Mouse (Mus musculus): Measurements from ENCODE around the gene Piezo1. TPM values are rescaled to one million over a fixed set of nuclear protein-coding genes. Genes with fewer than 3 reads are reported as not detected.
A peak's percentile ranks its signal among the peaks of the same experiment; 100 is the strongest.

Piezo1 gene
- total RNA-seq, 2 experiments from 2014 or later: 12.3 to 14.0 TPM

DNA sequence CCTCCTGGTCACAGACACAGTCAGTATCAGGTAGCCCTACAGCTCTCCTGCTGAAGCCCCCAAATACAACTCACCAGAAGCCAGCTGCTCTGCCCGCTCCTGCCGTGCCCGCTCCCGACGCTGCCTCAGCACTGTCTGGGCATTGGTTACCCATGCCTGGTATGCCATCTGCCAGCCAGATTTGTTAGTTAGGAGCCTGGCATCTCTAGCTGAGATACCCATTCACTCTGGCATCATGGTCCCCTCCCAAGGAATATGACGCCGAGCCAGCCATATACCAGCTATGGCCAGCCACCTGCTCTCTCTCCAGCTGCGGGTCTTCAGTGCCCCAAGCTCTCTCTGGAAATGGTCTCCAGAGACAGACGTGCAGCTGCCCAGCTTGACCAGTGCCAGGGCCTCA lies 62.7 kb downstream of the Piezo1 start:
- no peak for DNase-seq

DNA sequence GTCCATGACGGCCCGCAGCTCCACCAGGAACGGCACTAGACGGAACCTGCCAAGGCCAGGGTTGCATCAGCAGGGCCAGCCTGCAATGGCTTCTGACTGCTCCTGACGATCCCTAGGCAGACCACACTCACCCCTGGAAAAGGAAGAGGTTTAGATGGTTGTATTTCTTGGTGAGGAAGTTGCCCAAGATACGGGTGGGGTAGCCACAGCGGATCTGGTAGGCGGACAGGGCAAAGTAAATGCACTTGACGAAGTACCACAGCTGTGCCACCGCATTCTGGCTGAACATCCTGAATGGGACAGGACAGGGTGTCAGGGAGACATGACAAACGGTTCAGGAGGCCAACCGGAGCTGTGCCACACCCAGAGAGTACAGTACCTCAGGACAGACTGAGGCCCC lies 66.3 kb downstream of the Piezo1 start:
- no peak for DNase-seq

DNA sequence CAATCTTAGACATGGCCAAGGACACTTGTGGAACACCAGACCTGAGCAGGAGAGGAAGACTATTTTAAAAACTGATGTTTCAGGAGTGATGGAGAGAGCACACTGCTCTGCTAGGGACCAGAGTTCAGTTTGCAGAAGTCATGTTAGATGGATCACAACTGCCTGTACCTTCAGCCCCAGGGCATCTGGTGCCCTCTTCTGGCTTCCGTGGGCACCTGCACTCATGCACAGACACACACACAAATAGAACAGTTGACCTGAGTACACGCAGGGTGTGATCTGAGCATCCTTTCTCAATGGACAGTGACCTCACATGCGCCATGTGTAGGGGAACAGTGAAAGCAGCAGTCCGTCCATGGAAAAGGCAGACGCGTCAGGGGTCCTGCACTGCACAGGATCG lies 67.3 kb downstream of the Piezo1 start:
- no peak for DNase-seq

DNA sequence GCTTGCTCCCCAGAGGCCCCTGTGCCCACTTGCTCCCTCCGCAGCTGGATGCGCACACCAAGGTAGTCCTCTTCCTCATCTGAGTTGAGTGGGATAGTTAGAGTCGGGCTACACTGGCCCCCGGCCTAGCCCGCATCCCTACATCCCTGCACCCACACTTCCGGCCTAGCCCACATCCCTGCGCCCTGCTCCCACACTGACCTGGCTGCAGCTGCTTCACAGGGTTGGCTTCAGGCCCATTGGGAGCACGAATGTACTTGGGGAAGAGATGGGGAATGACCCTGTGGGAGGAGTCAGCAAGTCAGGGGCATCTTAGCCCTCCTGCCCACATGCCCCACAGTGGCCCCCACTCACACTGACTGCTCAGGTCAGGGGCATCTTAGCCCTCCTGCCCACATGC lies 68.7 kb downstream of the Piezo1 start:
- no peak for DNase-seq

DNA sequence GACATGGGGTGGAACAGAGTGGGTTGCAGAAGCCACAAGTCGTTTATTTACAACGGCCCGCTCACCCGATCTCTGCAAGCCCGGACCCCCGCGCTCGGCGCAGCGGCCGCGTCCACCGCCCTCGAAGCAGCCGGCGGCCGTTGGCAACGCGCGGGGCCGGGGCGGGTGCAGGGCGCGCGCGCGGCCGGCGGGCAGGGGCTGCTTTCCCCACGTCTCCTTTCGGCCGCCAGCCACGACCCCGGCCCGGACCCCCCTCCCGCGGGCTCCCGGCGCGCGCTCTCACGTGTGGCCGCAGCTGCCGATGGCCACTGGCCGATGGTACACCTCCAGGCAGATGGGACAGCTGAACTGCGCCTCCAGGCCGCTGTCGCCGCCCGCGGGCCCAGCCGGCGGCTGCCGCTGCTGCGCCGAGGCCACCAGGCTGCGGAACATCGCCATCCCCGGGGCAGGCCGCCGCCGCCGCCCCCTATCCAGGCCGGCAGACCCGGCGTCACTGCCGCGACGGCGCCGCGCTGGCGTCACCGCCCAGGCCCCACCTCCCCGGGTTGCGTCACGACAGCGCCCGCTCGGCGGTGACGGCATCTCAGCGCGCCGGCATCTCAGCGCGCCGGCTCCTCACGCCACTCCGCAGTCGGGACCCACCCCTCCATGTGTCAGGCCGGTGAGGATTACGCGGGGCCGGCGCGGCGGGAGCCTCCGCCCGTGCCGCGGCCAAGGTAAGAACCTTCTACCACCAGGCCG lies 75.4 kb downstream of the Piezo1 start, which contains the start of the genes Rnf166 and Ctu2:
Rnf166 (minus strand) TSS at position 485 of the 741 bp plus-strand sequence.
Ctu2 (plus strand) TSS at position 564 of the 741 bp plus-strand sequence.
- peak; percentile 93 for DNase-seq

DNA sequence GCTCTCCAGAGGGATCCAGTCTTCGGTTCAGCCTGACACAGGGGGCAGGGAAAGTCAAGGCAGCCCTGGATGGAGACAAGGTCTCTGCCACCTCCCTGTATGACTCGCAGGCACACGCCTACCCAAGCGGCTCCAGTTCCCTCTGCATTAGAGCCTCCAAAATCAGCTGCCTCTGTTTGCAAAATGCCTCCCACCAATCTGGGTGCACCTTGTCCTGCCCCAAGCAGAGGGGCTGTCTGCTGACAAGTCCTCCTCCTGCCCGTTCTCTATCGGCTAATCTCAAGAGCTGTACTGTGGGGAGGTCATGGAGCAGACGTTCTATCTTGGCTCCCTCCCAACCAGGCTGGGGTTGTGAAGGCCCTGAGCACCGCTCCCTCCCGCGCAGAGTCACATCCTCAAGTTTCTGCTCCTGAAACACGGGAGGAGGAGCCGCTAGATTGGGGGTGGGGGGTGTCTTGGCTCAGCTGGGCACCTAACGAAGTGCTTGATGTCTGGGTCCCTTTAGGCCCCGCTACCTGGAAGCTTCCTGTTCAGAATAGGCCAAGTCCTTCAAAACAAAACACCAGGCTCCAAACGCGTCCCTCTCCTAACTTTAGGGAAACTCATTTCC lies 76.1 kb downstream of the Piezo1 start:
- DNase-seq: peak; percentile 25

DNA sequence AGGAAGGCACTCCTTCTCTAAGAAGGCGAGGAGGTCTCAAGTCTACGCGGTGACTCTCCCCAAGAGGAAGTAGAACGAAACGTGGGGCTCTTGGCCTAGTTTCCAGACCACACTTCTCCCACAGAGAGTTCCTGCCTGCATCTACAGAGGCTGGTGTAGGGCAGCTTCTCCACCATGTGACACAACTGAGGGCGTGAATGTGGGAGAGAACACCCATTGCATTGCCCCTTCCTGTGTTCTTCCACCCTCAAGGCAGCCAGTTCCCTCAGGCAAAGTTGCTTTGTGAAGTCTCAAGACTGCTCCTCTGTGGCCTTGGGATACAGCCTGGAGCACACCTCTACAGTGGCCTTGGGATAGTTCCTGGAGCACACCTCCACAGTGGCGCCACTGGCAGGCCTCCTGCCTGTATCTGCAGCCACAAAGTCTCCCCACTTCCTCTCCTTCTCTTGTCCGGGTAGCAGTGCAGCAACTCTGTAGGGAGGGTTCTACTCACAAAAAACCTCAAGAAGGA lies 77.2 kb downstream of the Piezo1 start:
- no peak for DNase-seq

DNA sequence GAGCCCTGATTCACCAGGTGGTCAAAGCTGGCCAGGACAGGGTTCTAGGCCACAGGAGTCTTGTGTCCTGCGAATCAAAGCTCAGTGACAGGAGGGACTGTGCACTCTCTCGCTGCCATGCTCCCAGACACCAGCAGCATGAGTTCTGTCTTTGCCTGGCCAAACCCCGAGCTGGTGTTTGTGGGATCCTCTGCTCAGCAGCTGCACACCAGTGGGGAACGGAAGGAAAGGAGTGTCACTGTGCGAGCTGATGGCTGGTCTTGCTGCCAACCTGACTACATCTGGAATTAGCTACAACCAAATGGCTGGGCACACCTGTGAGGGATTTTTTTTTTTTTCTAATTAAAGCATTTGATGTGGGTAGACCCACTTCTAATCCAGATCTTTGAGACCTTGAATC lies 80.4 kb downstream of the Piezo1 start:
- no peak for DNase-seq

DNA sequence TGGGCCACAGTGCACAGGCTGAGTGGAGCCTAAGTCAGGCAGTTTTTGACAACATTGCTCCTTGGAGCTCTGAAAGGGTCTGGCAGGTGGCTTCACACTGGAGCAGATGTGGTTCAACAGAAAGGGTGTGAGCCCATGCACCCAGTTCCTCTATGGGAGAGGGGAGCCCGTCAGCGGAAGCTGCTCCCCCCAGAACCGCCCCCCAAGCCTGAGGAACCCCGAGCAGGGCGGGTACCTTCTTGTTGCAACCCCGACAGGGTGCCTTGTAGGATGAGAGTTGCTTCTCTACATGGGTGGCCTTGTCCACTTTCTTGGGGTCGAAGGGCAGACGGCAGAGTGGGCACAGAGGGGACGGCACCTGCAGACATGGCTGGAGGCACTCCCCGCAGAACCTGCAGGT lies 81.2 kb downstream of the Piezo1 start:
- DNase-seq: no peak

DNA sequence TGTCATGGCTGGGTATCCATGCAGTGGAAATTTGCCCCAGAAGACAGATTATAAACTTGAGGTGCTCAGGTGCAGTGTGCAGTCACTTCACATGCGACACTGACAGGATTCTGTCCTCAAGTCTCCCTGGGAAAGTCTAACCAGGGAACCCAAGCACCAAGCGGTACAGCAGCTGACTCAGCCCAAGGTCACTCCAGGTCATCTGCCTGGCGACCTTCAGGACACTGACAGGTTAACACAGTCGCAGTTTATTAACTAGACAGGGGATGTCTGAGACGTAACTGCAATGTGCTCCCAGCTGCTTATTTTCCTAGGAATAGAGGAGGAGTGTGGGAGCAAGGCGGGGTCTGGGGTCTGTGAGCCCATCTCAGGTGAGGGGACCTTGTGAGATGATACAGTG lies 81.7 kb downstream of the Piezo1 start:
- DNase-seq: no peak

DNA sequence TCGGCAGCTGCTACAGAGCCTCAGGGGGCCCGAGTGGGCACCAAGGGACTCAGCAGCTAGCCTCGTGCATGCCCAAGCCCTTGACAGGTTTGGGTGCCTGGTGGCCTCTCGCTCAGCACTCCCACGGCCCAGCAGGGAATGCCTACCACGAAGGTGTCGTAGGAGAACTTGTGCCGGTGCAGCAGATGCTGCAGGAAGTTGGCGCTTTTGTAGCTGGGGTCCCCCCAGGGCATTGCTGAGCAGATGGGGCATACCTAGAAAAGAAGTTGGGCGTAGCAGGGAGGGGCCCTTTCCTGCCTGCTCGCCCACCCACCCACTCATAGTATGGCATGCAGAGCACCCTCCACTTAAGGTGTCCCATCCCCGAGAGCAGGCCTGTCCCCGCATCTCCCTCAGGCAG lies 83.3 kb downstream of the Piezo1 start:
- no peak for DNase-seq

DNA sequence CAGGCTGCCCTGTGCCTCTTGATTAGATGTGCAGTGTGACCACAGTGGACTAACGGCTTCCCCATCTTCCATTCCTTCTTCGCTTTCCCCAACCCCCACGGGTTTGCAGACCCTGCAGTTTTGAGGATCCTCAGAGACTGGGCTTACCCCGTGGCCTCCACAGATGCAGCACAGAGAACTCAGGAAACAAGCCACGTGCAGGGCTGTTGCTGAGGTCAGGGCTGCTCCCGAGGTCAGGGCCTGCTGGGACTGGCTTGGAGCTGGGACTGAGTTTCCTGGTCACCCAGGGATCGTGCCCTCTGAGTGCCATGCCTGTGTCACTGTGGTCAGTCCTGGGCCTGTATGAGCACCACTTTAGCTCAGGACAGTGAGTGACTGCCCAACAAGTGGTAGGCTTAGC lies 86.1 kb downstream of the Piezo1 start:
- no peak for DNase-seq

DNA sequence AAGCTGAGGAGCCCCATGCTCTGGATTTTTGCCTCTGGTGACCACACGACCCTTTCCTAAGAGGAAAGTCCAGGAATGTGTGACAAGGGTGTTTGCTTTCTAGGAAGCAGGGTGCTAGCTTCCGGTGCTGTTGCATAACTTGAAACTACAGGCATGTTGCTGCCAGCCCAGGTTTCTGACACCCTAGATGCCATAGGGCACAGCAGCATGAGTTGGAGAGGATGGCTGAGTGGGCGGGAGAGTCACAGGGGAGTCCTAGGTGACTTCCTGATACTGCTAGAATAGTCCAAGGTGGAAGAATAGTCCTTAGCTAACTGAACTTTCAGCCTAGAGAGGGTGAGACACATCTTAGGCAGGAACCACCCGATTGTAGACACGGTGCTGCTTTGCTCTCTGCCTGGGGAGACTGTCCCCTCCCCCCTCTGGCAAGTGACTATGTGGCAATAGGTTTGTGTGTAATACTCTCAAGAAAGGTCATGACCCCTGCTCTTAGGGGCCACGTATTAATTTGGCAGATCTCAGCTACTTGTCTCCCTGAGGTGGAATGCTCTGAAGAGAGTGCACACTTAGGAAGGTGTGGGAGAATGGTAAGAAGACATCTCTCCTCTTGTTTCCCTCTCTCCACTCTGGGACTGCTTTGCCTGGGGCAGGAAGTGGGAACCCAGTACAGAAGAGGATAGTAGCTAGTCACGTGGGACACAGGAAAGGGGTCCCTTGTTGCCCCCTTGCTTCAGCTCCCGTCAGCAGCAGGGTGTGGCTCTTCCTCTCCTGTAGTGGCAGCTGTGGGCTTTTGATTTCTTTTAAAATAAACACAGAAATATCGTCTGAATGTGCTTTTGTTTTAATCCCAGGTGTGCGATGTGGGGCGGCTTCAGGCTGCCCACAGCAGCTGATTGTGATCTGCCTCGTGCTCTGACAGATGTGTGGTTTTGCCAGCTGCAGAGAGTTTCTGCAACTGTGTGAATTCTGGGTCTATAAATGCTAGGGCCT lies 87.2 kb downstream of the Piezo1 start:
- DNase-seq: no peak

DNA sequence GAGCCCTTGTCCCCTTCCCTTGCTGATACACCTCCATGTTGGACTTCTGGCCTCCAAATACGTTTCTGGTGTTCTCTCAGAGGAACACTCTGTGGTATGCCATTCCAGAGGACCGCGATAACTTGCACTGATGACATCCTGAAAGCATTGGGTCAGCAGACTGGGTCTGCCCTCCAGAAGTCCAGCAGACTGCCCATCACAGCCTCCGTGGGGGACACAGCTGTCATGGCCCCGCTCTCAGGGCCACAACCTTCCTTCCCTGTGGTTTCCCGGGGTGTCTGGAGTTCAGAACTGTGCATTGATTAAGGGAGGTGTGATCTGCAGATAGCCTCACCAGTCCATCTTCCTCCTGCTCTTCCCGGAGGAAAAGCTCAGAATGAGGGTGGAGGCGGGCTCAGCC lies 88.6 kb downstream of the Piezo1 start:
- no peak for DNase-seq

DNA sequence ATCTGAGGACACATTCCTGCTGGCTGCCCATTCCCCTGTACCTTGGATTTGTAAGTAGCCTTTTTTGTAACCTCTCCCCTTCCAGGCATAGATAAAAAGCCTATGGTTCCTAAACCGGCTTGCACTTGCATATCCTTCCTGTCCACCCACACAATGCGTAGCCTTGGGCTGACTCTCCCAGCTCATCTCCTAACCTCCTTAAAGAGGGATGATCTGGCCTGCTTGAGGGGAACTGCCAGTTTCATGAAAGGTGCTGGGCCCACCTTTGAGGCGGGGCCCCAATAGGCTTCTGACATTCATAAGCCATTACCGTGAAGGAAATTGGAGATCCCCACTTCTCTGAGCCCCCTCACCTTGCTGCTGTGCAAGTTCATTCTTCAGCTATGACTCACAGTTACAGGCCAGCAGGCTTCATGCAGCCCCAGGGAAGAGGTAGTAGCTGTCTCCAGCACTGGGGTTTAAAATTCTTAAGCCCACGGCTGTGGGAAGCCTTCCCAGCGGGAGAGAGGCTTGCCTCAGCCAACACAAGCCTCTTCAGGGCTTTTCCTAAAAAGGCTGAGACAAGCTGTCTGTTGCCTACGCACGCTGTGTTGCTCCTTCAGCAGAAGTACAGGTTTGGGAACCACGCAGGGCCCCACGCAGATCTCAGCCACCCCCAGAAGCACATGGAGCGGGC lies 89.5 kb downstream of the Piezo1 start:
- no peak for DNase-seq

DNA sequence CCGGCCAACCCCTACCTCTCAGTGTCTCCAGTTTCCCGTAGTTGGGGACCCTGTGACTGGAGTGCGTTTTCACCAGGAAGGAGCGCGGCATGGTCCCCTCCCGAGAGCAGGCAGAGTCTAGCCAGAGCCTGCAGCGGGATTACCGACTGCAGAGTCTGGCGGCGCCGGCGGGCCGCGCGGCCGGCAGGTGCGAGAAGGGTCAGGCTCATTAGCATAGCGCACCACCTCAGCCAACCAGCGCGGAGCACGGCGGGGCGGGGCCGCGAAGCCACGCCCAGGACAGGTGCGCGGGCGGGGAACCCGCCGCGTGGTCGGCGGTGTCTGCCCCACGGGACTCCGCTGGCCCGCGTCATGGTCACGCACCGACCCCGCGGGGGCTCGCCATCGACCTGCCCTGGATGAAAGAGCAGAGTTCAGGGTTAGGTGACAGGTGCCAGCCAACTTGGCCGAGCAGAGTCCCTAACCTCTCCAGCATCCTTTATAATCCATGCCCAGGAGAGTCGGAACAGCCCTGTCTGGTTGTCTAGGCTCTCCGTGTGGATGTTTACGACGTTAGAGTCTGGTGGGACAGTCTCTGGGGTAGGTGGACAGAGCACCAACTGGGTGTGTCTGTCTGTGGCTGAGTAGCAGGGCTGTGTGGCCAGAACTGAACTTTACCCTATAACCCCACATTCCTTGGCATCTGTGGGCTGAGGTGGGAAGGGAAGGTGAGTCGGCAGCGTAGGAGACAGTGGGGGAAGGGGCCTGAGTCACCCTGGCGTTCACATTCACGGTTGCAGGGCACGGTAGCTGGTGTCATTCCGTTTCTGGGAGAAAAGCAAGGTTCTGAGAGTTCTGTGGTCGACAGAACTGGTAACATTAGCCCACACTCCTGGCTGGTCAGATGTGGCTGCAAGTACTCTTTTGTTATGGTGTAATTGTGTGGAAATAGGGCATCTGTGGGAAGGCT lies 90.3 kb downstream of the Piezo1 start, which contains the start of gene Snai3:
Snai3 (minus strand) TSS at position 210 of the 949 bp plus-strand sequence.
- DNase-seq: peak; percentile 78

DNA sequence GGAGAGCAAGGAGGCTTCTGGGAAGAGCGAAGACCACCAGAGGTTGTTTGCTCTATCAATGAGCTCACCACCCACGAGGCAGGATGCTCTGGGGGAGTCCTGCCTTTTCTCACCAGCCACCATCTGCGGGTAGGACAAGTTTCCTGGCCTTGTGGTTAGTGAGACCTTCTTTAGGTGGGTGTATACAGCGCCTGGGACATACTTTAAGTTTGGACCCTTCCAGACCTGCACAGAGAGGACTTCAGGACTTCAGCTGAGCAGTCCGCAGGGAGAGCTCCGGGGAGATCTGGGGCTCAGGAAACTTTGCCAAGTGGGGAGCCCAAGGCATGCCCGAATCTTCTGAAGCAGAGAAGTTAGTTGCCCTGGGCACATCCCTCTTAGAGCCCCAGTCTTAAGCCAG lies 91.1 kb downstream of the Piezo1 start:
- no peak for DNase-seq

DNA sequence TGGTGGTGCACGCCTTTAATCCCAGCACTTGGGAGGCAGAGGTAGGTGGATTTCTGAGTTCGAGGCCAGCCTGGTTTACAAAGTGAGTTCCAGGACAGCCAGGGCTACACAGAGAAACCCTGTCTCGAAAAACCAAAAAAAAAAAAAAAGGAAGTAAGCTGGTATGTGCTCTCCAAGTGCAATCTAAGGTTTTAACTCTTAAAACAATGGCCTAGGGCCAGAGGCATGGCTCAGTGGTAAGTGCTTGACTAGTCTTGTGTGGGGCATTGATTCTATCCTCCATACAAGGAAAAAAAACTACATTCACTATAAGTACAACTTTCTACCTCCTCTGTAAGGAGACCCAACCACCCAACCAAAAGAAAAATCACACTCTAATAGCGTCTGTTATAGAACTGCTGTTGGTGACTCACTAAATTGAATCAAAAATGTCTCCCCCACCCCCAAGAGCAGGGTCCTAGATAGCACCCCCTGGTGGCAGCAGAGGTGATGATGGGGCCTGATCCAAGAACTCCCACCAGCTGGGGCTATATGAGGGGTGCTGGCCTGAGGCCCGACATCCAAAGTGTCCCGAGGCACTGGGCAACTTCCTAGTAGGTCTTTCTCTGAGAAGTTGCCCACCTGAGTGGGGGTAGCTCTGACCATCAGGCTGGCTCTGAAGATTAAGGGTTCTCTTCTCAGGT lies 91.8 kb downstream of the Piezo1 start:
- DNase-seq: no peak

DNA sequence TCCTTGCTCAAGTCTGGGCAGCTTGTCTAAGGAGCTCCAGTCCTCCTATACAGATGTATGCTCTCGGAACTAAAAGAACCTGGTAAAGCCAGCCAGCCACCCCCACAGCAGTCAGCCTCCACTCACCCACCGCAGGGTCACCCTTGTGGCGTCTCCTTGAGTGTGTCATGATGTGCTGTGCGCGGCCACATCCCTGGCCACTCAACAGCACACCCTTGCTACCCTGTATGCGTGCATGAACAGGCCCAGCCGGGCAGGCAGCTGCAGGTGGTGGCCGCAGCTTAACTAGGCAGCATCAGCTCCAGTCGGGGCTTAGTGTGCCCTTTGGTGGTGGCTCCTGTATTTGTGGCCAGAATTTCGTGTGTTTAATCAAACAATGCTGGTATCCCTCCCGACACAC lies 94.0 kb downstream of the Piezo1 start:
- DNase-seq: no peak

DNA sequence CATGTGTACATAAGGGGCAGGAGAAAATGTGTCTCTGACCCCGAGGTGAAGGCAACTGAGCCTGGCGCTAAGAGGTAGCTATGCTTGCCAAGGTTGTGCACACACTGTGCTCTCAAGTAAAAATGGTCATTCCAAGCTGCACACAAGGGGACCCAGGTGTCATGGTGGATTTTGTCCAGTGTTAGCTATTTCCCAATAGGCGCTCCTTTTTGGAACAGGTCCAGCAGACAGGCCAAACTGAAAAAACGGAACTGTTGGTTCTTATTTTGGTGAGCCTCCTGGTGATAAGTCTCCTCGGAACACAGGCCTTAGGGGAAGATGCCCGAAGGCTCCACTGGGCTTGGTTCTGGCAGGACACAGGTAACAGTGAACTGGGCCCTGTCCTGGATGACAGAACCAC lies 96.7 kb downstream of the Piezo1 start:
- no peak for DNase-seq

Measured in gastrocnemius, postnatal 25 days (tissue).